Mouse (Mus musculus): ENCODE measurements around the gene Tgfbrap1. TPM values are rescaled to one million over a fixed set of nuclear protein-coding genes. Genes with fewer than 3 reads are reported as not detected.
"Not testable (repeated sequence)": the region's sequence is repeated elsewhere in the genome, so short reads cannot be mapped to it uniquely, and the experiment has no call there.

Tgfbrap1 gene
- polyA plus RNA-seq, 1 experiment from 2014 or later: 6.2 TPM

GRCm38 (mm10) chr1:43067551-43067950, 30.9 kb downstream of the Tgfbrap1 start:
- H3K27me3 ChIP-seq: no peaks in the 10 kb centered on the region
- 62% methylated on average over 7 of the region's 7 CpGs for WGBS
- H3K4me2 ChIP-seq: no peak overlapping the region
- ATAC-seq (replicated peaks; ENCODE audit: insufficient number of reproducible peaks, insufficient read depth, low FRiP score, low read depth): no peak
- H3K9me3 ChIP-seq (replicated peaks): no peaks in the 10 kb centered on the region
- no peak overlapping the region for H3K9ac ChIP-seq
- no peak overlapping the region for H3K27ac ChIP-seq
- no peak overlapping the region for H3K4me3 ChIP-seq
- no peaks in the 10 kb centered on the region for H3K4me1 ChIP-seq (replicated peaks)
- peaks cover 18% of the 10 kb centered on the region for H3K36me3 ChIP-seq

GRCm38 (mm10) chr1:43066573-43066972, 31.9 kb downstream of the Tgfbrap1 start:
- Histone ChIP-seq H3K4me3 (no peak overlapping the region), H3K9ac (no peak overlapping the region), H3K27me3 (no peaks in the 10 kb centered on the region), H3K36me3 (peaks cover 18% of the 10 kb centered on the region), H3K4me2 (no peak overlapping the region), H3K4me1 (replicated peaks) (no peaks in the 10 kb centered on the region), H3K27ac (no peak overlapping the region), H3K9me3 (replicated peaks) (no peaks in the 10 kb centered on the region)
- 80% methylated on average over 8 of the region's 8 CpGs for WGBS
- ATAC-seq (replicated peaks; ENCODE audit: insufficient number of reproducible peaks, insufficient read depth, low FRiP score, low read depth): no peak

DNA sequence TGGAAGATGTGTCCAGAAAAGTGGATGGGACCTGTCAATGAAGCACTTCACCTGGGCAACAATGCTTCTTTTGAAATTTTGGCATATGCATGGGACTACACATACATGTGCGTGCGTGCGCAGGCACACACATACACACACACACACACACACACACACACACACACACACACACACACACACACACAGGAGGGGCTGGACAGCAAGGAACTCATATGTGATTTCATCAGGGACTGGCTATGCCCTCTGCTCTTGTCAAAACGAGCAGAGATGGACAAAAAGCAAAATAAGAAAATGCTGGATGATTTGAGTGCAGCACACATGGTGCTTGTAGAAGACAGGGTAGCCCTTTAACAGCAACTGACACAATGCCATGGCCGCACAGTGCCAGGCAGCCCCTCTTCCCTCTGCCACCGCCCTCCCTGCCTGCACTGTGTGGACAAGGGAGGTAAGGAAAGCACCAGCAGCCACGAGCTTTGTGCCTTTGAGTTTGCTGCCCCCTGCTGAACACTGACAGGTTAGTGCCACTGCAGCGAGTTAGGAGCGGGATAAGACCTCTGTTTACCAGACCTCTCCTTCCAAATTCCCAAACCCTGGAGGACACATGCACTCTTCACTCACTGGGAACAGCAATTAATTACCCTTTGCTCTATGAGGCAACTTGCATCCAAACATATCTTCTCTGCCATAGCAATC, 32.7 kb downstream of the Tgfbrap1 start:
- peak; percentile 53 for ATAC-seq (replicated peaks; ENCODE audit: insufficient number of reproducible peaks, insufficient read depth, low FRiP score, low read depth)
- Histone ChIP-seq H3K4me3 (no peak overlapping the region), H3K9ac (no peak overlapping the region), H3K4me2 (no peak overlapping the region), H3K27me3 (no peaks in the 10 kb centered on the region), H3K4me1 (replicated peaks) (no peaks in the 10 kb centered on the region), H3K27ac (no peak overlapping the region), H3K36me3 (peaks cover 18% of the 10 kb centered on the region), H3K9me3 (replicated peaks) (no peaks in the 10 kb centered on the region)
- WGBS: 53% methylated on average over 9 of the region's 9 CpGs

DNA sequence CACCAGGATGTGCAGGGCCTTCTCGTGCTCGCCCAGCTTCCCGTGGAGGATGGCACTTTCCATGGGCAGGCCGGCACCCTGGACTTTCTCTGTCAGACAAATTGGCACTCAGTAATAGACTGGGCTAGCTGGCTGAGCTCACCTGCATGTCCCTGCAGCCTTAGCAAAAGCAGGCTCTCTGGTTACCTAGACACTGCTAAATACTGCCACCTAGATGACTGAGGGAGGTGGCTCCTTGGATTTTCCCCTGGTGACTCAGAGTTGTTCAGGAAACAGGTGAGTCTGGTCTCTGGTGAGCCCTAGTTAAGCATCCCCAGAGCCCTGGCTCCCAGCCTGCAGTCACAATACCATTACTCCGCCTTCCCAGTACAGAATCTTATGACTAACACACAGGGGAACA, 46.5 kb downstream of the Tgfbrap1 start:
- Histone ChIP-seq H3K27ac (no peak overlapping the region), H3K9me3 (replicated peaks) (no peaks in the 10 kb centered on the region), H3K9ac (no peak overlapping the region), H3K36me3 (peaks cover 29% of the 10 kb centered on the region; the same call in 1 of the 2 replicates), H3K4me3 (no peak overlapping the region), H3K4me2 (no peak overlapping the region), H3K27me3 (no peaks in the 10 kb centered on the region), H3K4me1 (replicated peaks) (no peaks in the 10 kb centered on the region)
- 89% methylated on average over 5 of the region's 5 CpGs for WGBS
- no peak for ATAC-seq (replicated peaks; ENCODE audit: insufficient number of reproducible peaks, insufficient read depth, low FRiP score, low read depth)

DNA sequence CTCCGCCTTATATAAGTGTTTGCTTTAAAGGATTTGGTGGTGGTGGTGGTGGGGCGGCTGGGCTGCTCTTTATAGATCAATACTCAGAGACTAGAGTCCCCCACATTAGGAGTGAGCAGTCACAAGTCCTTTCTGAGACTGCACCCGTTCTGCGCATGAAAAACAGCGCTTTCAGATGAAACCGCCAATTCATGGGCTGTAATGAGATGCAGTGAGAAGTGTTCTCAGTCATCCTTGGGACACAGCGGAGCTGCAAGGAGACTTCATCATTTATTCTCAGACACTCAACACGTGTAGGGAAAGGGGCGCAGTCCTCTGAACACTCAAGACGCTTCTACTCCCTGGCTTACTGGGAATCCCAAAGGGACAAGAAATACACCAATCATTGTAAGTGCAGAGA, 50.6 kb downstream of the Tgfbrap1 start:
- WGBS: 86% methylated on average over 10 of the region's 10 CpGs
- peaks cover 16% of the 10 kb centered on the region; the same call in 1 of the 2 replicates for H3K36me3 ChIP-seq
- H3K27ac ChIP-seq: no peak overlapping the region
- no peaks in the 10 kb centered on the region for H3K4me1 ChIP-seq (replicated peaks)
- no peak for ATAC-seq (replicated peaks; ENCODE audit: insufficient number of reproducible peaks, insufficient read depth, low FRiP score, low read depth)
- no peaks in the 10 kb centered on the region for H3K9me3 ChIP-seq (replicated peaks)
- no peaks in the 10 kb centered on the region for H3K27me3 ChIP-seq
- H3K4me2 ChIP-seq: no peak overlapping the region
- no peak overlapping the region for H3K4me3 ChIP-seq
- H3K9ac ChIP-seq: no peak overlapping the region

- Histone ChIP-seq H3K9me3 (replicated peaks) (no peaks in the 10 kb centered on the region), H3K36me3 (peaks cover 16% of the 10 kb centered on the region; the same call in 1 of the 2 replicates), H3K4me3 (no peak overlapping the region), H3K9ac (no peak overlapping the region), H3K27ac (no peak overlapping the region), H3K4me2 (no peak overlapping the region), H3K4me1 (replicated peaks) (0 out of 2 replicates have a peak, but pooled peaks cover 2% of the 10 kb centered on the region), H3K27me3 (no peaks in the 10 kb centered on the region)
- no peak for ATAC-seq (replicated peaks; ENCODE audit: insufficient number of reproducible peaks, insufficient read depth, low FRiP score, low read depth)
- 75% methylated on average over 2 of the region's 2 CpGs for WGBS
Observed at GRCm38 (mm10) chr1:43046990-43047389, 51.4 kb downstream of the Tgfbrap1 start.

DNA sequence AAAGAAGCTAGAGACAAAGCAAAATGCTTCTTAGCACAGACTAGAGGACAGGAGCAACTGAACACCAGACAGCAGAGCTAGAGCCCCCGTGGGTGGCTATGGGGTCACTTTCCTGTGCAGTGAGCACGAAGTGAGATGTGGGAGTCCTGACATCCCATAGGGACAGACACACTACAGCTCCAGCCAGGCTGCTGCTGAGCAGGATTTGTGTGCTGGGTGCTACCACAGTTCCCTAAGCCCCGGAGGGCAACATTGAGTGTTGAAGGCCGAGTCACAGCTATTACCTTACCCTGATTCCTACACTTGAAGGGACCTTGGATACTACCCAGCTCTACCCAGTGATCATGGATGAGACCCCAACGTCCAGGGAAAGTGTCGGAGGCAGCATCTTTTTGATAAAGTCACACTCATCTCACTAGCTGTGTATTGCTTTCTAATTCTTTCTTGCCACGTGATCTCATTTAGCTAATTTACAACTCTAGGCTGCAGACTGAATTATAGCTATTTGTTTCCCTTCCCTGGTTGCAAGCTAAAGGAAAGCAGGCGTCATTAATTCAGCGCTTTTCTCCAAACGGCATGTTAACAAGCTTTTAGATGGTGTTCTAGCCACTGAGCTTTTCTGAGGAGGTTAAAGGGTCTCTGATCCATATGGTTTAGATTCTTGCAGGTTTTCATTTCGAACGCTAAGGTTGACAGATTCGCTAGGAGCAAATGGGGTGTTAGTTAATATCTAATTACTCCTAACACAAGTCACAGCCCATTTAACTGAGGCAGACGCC, 53.0 kb downstream of the Tgfbrap1 start:
- 71% methylated on average over 14 of the region's 14 CpGs for WGBS
- H3K4me1 ChIP-seq (replicated peaks): 0 out of 2 replicates have a peak, but pooled peaks cover 2% of the 10 kb centered on the region
- H3K4me2 ChIP-seq: no peak overlapping the region
- no peak overlapping the region for H3K27ac ChIP-seq
- H3K9me3 ChIP-seq (replicated peaks): no peaks in the 10 kb centered on the region
- H3K9ac ChIP-seq: no peak overlapping the region
- peaks cover 4% of the 10 kb centered on the region; the same call in 1 of the 2 replicates for H3K36me3 ChIP-seq
- no peak for ATAC-seq (replicated peaks; ENCODE audit: insufficient number of reproducible peaks, insufficient read depth, low FRiP score, low read depth)
- no peaks in the 10 kb centered on the region for H3K27me3 ChIP-seq
- H3K4me3 ChIP-seq: no peak overlapping the region

GRCm38 (mm10) chr1:43042271-43042670, 56.2 kb downstream of the Tgfbrap1 start:
- no peaks in the 10 kb centered on the region for H3K9me3 ChIP-seq (replicated peaks)
- no peak for ATAC-seq (replicated peaks; ENCODE audit: insufficient number of reproducible peaks, insufficient read depth, low FRiP score, low read depth)
- no peaks in the 10 kb centered on the region for H3K27me3 ChIP-seq
- no peak overlapping the region for H3K27ac ChIP-seq
- H3K4me1 ChIP-seq (replicated peaks): 0 out of 2 replicates have a peak, but pooled peaks cover 2% of the 10 kb centered on the region
- 26% methylated on average over 6 of the region's 6 CpGs for WGBS
- no peak overlapping the region for H3K9ac ChIP-seq
- H3K4me3 ChIP-seq: no peak overlapping the region
- no peak overlapping the region for H3K4me2 ChIP-seq
- no peaks in the 10 kb centered on the region for H3K36me3 ChIP-seq

DNA sequence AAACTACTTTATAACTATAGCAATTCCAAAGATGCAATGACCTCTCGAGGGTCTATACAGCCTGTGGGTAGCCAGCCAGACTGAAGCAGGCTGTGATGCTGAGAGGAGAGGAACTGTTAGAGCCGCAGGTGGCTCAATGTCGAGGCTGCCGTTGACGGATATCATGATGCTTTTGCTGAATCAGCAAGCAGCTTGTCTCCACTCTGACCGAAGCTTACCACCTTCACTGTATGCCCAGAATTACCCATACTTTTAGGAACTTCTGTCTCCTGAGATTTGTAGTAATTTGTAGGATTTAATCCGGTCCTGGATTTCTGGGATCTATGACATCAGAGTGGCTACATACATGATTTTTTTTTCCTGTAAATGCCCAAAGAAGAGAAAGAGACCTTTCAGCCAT, 62.4 kb downstream of the Tgfbrap1 start:
- Histone ChIP-seq H3K9me3 (replicated peaks) (no peaks in the 10 kb centered on the region), H3K27ac (no peak overlapping the region), H3K4me2 (no peak overlapping the region), H3K27me3 (no peaks in the 10 kb centered on the region), H3K36me3 (no peaks in the 10 kb centered on the region), H3K4me3 (no peak overlapping the region), H3K4me1 (replicated peaks) (no peaks in the 10 kb centered on the region), H3K9ac (no peak overlapping the region)
- WGBS: 83% methylated on average over 7 of the region's 7 CpGs
- ATAC-seq (replicated peaks; ENCODE audit: insufficient number of reproducible peaks, insufficient read depth, low FRiP score, low read depth): no peak

- H3K27me3 ChIP-seq; H3K9ac ChIP-seq; H3K36me3 ChIP-seq; H3K4me2 ChIP-seq; H3K27ac ChIP-seq; ATAC-seq (replicated peaks; ENCODE audit: insufficient number of reproducible peaks, insufficient read depth, low FRiP score, low read depth); H3K4me3 ChIP-seq; H3K9me3 ChIP-seq (replicated peaks); H3K4me1 ChIP-seq (replicated peaks): not testable (repeated sequence)
- WGBS: 87% methylated on average over 7 of the region's 7 CpGs
Observed at GRCm38 (mm10) chr1:43015153-43015685, 83.2 kb downstream of the Tgfbrap1 start.

DNA sequence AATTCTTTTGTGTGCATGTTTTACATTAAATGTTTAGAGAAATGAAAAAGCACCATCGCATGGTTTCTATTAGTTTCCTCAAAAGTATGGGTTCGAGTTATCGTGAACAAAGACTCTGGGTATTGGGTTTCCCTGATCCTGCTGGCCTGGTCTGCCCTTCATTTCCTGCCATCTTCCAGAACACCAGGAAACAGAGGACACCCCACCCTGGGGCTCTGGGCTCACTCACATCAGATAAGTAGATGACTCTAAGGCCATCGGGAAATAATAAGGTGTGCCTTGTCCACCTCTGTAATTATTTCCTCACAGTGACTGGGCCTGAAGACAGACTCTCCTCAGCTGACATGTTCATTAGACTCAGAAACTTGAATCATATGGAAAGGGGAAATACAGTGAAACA, 88.0 kb downstream of the Tgfbrap1 start:
- no peak overlapping the region for H3K27ac ChIP-seq
- no peaks in the 10 kb centered on the region for H3K27me3 ChIP-seq
- WGBS: 85% methylated on average over 4 of the region's 4 CpGs
- H3K36me3 ChIP-seq: no peaks in the 10 kb centered on the region
- no peak overlapping the region for H3K4me3 ChIP-seq
- H3K4me2 ChIP-seq: no peak overlapping the region
- no peak for ATAC-seq (replicated peaks; ENCODE audit: insufficient number of reproducible peaks, insufficient read depth, low FRiP score, low read depth)
- H3K9ac ChIP-seq: no peak overlapping the region
- H3K4me1 ChIP-seq (replicated peaks): peaks cover 5% of the 10 kb centered on the region
- H3K9me3 ChIP-seq (replicated peaks): no peaks in the 10 kb centered on the region

Measured in heart, embryonic 15.5 days (tissue).